Mouse (Mus musculus): ENCODE measurements around the gene Fam214a. TPM values are rescaled to one million over a fixed set of nuclear protein-coding genes. Genes with fewer than 3 reads are reported as not detected.

Gene Fam214a
- polyA plus RNA-seq, 1 experiment from 2014 or later: 12.0 TPM

DNA sequence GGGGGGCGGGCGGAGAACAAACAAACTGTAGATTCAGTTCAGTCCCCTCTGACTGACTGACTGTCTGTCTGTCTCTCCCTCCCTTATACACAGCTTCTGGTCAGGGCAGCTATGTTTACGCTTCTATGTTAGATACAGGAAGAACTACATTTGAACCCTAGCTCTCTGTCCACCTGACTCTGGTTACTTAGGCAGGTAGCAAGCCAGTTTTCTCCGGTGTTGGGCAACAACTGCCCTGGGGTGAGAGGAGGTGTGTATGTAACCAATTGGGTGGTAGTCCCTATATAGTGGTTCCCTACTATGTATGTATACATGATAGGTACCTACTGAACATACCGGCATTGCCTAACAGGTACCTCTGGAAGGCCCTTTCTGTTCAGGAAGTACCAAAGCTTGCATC is 20.1 kb downstream of the Fam214a start:
- Histone ChIP-seq H3K27me3 (replicated peaks; ENCODE audit: control insufficient read depth, insufficient read depth, low read length) (no peaks in the 10 kb centered on the region), H3K4me2 (ENCODE audit: low read depth, low read length) (no peak overlapping the region), H3K4me1 (ENCODE audit: control insufficient read depth, insufficient read depth, low read length) (peaks cover 21% of the 10 kb centered on the region), H3K27ac (replicated peaks; ENCODE audit: low read depth, low read length) (no peak overlapping the region), H3K9ac (ENCODE audit: low read depth, low read length) (no peak overlapping the region), H3K4me3 (ENCODE audit: low read depth, low read length) (no peak overlapping the region), H3K36me3 (ENCODE audit: control insufficient read depth, insufficient read depth, low read length) (no peaks in the 10 kb centered on the region), H3K9me3 (ENCODE audit: control insufficient read depth, low read length) (no peaks in the 10 kb centered on the region)
- no peak for DNase-seq (ENCODE audit: low spot score)
- 83% methylated on average over 5 of the region's 5 CpGs for WGBS
- no peak for ATAC-seq (ENCODE audit: low read depth)

DNA sequence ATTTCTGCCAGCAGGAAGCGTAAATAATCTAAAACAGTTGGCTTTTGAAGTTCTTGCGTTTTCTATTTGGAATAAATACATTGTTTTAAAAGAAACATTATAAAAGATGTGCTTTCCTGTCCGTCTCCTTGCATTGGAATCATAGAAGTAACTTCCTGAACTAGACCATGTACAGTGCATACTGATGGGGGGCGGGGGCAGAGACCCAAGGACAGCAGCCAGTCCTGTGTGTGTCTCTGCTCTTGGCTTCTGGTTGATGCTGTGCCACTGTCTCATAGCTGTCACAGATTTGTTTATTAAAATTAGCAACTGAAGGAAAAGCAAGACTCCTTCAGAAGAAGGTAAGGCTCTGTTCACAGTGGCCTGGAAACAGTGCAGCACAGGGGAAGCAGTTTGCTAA is 20.5 kb downstream of the Fam214a start:
- H3K4me1 ChIP-seq (ENCODE audit: control insufficient read depth, insufficient read depth, low read length): peaks cover 21% of the 10 kb centered on the region
- DNase-seq (ENCODE audit: low spot score) (no peak), ATAC-seq (ENCODE audit: low read depth) (no peak)
- H3K4me3 ChIP-seq (ENCODE audit: low read depth, low read length): no peak overlapping the region
- no peaks in the 10 kb centered on the region for H3K9me3 ChIP-seq (ENCODE audit: control insufficient read depth, low read length)
- H3K4me2 ChIP-seq (ENCODE audit: low read depth, low read length): no peak overlapping the region
- no peaks in the 10 kb centered on the region for H3K27me3 ChIP-seq (replicated peaks; ENCODE audit: control insufficient read depth, insufficient read depth, low read length)
- H3K36me3 ChIP-seq (ENCODE audit: control insufficient read depth, insufficient read depth, low read length): no peaks in the 10 kb centered on the region
- 76% methylated on average over 4 of the region's 4 CpGs for WGBS
- H3K9ac ChIP-seq (ENCODE audit: low read depth, low read length): no peak overlapping the region
- no peak overlapping the region for H3K27ac ChIP-seq (replicated peaks; ENCODE audit: low read depth, low read length)

DNA sequence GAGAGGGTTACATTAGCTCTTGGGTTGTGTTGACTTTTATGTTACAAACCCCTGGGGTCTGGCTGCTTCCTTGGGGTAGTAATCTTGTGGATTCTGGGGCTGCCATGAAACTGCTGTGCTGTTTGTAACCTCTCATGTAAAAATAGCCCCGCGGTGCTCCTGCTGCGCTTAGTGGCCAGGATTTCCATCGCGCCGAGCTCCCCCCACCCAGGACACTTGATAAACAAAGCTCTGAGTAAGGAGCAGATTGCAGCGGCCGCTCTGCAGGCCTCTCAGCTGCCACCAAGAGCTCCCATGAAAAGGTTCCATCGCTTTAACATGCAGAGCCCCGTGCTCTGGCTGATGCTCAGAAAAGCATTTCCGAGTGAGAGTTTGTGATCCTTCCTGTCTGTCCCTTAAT is 22.1 kb downstream of the Fam214a start:
- Histone ChIP-seq H3K4me3 (ENCODE audit: low read depth, low read length) (no peak overlapping the region), H3K9ac (ENCODE audit: low read depth, low read length) (peak overlapping the region; percentile 31; the same call in 1 of the 2 replicates), H3K36me3 (ENCODE audit: control insufficient read depth, insufficient read depth, low read length) (no peaks in the 10 kb centered on the region), H3K27ac (replicated peaks; ENCODE audit: low read depth, low read length) (peak overlapping the region; percentile 87; the same call in 1 of the 2 replicates), H3K9me3 (ENCODE audit: control insufficient read depth, low read length) (no peaks in the 10 kb centered on the region), H3K27me3 (replicated peaks; ENCODE audit: control insufficient read depth, insufficient read depth, low read length) (no peaks in the 10 kb centered on the region), H3K4me2 (ENCODE audit: low read depth, low read length) (peak overlapping the region; percentile 70), H3K4me1 (ENCODE audit: control insufficient read depth, insufficient read depth, low read length) (peaks cover 21% of the 10 kb centered on the region)
- DNase-seq (ENCODE audit: low spot score): peak; percentile 59
- ATAC-seq (ENCODE audit: low read depth): no peak
- 8% methylated on average over 11 of the region's 11 CpGs for WGBS

DNA sequence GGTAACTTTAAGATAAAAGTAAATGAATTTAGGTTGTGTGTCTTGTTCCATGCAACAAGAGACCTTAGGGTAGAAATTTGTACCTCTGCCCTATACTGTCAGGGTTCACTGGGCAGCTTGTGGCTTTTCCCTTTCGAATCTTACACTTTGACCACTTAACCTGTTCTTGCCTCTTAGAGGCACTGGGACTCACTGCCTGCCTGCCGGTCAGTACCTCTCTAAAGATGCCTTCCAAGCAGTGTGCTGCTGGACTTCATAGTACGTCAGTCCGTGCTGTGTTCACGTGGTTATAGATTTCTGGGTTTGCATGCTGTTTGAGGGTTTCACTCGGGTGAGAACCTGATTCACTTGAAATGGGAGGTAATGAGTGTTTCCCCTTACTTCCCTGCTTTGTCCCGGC is 22.7 kb downstream of the Fam214a start:
- Histone ChIP-seq H3K36me3 (ENCODE audit: control insufficient read depth, insufficient read depth, low read length) (no peaks in the 10 kb centered on the region), H3K4me1 (ENCODE audit: control insufficient read depth, insufficient read depth, low read length) (peaks cover 21% of the 10 kb centered on the region), H3K4me2 (ENCODE audit: low read depth, low read length) (peak overlapping the region; percentile 70), H3K27ac (replicated peaks; ENCODE audit: low read depth, low read length) (peak overlapping the region; percentile 87), H3K27me3 (replicated peaks; ENCODE audit: control insufficient read depth, insufficient read depth, low read length) (no peaks in the 10 kb centered on the region), H3K9me3 (ENCODE audit: control insufficient read depth, low read length) (no peaks in the 10 kb centered on the region), H3K4me3 (ENCODE audit: low read depth, low read length) (peak overlapping the region; percentile 53), H3K9ac (ENCODE audit: low read depth, low read length) (peak overlapping the region; percentile 70)
- DNase-seq (ENCODE audit: low spot score) (no peak), ATAC-seq (ENCODE audit: low read depth) (peak; percentile 48)
- 8% methylated on average over 7 of the region's 7 CpGs for WGBS

DNA sequence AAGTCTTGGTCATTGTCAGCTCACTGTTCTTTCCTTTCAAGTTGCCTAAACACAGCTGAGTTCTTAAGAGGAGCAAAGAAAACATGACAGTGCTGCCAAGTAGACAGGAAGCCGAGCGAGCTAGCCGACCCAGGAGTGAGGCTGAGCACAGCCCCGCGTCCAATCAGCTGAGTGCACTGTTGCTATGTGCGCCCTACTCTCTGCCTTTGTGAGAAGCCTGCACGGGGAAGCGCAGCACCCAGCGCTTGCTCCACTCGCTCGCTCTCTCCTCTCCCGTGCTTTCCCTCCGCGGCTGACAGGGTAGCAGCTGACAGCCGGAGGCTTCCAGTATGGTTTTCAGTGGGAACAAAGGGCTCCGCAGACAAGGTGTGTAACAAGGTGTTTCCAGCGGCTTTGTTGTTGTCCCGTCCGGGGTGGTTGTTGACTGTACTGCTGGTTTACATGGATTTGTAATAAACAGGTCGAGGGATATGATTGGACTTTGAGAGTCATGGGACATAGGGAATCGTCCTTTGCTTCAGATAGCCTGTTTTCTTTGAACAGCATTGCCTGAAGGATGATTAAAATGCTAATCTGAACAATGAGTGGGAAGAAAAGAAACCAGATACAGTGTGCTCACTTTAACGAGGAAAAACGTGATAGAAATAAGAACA is 23.4 kb downstream of the Fam214a start:
- Histone ChIP-seq H3K27ac (replicated peaks; ENCODE audit: low read depth, low read length) (peak overlapping the region; percentile 87), H3K4me3 (ENCODE audit: low read depth, low read length) (peak overlapping the region; percentile 53), H3K4me2 (ENCODE audit: low read depth, low read length) (peak overlapping the region; percentile 70), H3K27me3 (replicated peaks; ENCODE audit: control insufficient read depth, insufficient read depth, low read length) (no peaks in the 10 kb centered on the region), H3K9me3 (ENCODE audit: control insufficient read depth, low read length) (no peaks in the 10 kb centered on the region), H3K36me3 (ENCODE audit: control insufficient read depth, insufficient read depth, low read length) (no peaks in the 10 kb centered on the region), H3K9ac (ENCODE audit: low read depth, low read length) (peak overlapping the region; percentile 70), H3K4me1 (ENCODE audit: control insufficient read depth, insufficient read depth, low read length) (peaks cover 21% of the 10 kb centered on the region)
- under 1% methylated on average over 23 of the region's 23 CpGs for WGBS
- ATAC-seq (ENCODE audit: low read depth): peak; percentile 100
- peak; percentile 97 for DNase-seq (ENCODE audit: low spot score)

DNA sequence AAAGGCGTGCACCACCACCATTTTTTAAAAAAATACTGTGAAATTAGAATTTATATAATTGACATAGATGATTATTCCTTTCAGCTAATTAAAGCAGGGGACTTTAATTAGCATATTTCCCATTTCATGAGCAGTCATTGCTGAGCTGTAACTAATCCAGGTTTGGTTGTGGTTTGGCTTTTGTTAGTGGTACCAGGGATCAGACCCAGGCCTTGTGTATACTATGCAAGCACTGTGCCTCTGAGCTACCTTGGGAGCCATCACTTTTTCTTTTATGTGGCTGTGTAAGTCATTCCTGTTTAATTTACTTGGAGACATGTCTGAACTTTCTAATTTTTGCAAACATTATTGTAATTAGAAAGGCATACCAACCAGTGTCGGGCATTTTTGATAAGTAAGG is 24.6 kb downstream of the Fam214a start:
- Histone ChIP-seq H3K27me3 (replicated peaks; ENCODE audit: control insufficient read depth, insufficient read depth, low read length) (no peaks in the 10 kb centered on the region), H3K4me2 (ENCODE audit: low read depth, low read length) (peak overlapping the region; percentile 70), H3K9me3 (ENCODE audit: control insufficient read depth, low read length) (no peaks in the 10 kb centered on the region), H3K36me3 (ENCODE audit: control insufficient read depth, insufficient read depth, low read length) (no peaks in the 10 kb centered on the region), H3K4me1 (ENCODE audit: control insufficient read depth, insufficient read depth, low read length) (peaks cover 32% of the 10 kb centered on the region), H3K9ac (ENCODE audit: low read depth, low read length) (no peak overlapping the region; the same call in 1 of the 2 replicates), H3K4me3 (ENCODE audit: low read depth, low read length) (no peak overlapping the region), H3K27ac (replicated peaks; ENCODE audit: low read depth, low read length) (no peak overlapping the region)
- WGBS: 74% methylated on average over 2 of the region's 2 CpGs
- DNase-seq (ENCODE audit: low spot score) (no peak), ATAC-seq (ENCODE audit: low read depth) (no peak)

DNA sequence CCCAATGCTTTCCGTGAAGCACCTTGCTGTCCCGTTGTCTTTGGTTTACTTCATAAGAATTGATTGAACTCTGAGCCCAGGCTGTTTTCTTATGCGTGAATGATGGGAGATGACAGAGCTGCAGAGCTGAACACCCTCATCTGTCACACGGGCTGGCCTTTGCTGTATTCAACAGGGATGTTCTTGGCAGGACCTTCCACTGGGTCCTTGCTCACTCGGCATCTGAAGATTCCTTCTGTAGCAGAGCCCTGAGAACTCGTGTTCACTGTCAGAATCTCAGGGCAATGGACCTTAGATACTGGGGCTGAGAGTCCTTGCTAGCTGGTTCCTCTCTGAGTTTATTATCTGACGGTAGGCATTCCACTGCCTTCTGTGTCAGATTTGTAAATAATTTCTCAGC is 25.3 kb downstream of the Fam214a start:
- no peak overlapping the region for H3K9ac ChIP-seq (ENCODE audit: low read depth, low read length)
- H3K4me2 ChIP-seq (ENCODE audit: low read depth, low read length): no peak overlapping the region
- 71% methylated on average over 7 of the region's 7 CpGs for WGBS
- no peak for ATAC-seq (ENCODE audit: low read depth)
- H3K36me3 ChIP-seq (ENCODE audit: control insufficient read depth, insufficient read depth, low read length): no peaks in the 10 kb centered on the region
- H3K4me3 ChIP-seq (ENCODE audit: low read depth, low read length): no peak overlapping the region
- no peaks in the 10 kb centered on the region for H3K9me3 ChIP-seq (ENCODE audit: control insufficient read depth, low read length)
- H3K27me3 ChIP-seq (replicated peaks; ENCODE audit: control insufficient read depth, insufficient read depth, low read length): no peaks in the 10 kb centered on the region
- H3K27ac ChIP-seq (replicated peaks; ENCODE audit: low read depth, low read length): no peak overlapping the region
- H3K4me1 ChIP-seq (ENCODE audit: control insufficient read depth, insufficient read depth, low read length): peaks cover 31% of the 10 kb centered on the region
- no peak for DNase-seq (ENCODE audit: low spot score)

DNA sequence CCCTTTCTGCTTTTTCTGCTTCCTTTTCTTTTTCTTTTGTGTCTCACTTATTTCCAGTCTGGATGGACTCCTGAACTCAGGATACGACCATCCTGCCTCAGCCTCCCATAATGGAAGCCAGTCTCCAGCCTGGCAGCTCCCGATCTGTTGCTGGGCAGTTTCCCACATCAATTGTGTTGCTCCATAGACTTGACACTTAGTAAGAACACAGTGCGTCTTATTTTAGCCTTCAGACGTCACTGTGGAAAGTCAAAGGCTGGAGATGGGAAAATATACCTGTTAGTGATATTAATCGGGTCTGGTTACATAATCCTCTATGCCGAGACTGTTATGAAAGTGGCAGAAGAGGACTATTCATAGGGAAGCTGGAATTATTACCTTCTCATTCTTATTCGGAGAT is 26.2 kb downstream of the Fam214a start:
- whole genome bisulfite sequencing: 81% methylated on average over 7 of the region's 7 CpGs

DNA sequence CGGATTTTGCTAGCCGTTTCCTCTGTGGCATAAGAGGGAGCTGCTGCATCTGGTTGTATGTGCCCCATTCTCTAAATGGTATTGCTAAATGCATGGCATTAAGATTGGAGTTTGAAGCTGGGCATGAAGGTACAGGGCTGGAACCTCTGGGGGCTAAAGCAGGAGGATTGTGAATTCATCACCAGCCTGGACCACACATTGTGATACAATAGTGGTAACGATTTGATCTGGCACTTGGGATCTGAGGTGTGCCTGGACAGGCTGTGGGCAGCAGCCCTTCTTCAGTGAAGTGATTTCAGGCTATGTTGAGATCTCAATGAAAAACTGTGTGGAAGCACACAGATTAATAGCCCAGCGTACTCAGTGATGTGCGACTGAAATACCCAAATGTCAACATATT is 26.7 kb downstream of the Fam214a start:
- 88% methylated on average over 5 of the region's 5 CpGs for WGBS
- H3K9me3 ChIP-seq (ENCODE audit: control insufficient read depth, low read length): no peaks in the 10 kb centered on the region
- H3K27me3 ChIP-seq (replicated peaks; ENCODE audit: control insufficient read depth, insufficient read depth, low read length): no peaks in the 10 kb centered on the region
- H3K9ac ChIP-seq (ENCODE audit: low read depth, low read length): no peak overlapping the region
- H3K27ac ChIP-seq (replicated peaks; ENCODE audit: low read depth, low read length): no peak overlapping the region
- ATAC-seq (ENCODE audit: low read depth): no peak
- H3K36me3 ChIP-seq (ENCODE audit: control insufficient read depth, insufficient read depth, low read length): no peaks in the 10 kb centered on the region
- H3K4me3 ChIP-seq (ENCODE audit: low read depth, low read length): no peak overlapping the region
- DNase-seq (ENCODE audit: low spot score): no peak
- H3K4me2 ChIP-seq (ENCODE audit: low read depth, low read length): no peak overlapping the region
- peaks cover 26% of the 10 kb centered on the region for H3K4me1 ChIP-seq (ENCODE audit: control insufficient read depth, insufficient read depth, low read length)

More for the DNA sequence above, 26.2 kb downstream of the Fam214a start:
- no peak overlapping the region for H3K4me3 ChIP-seq (ENCODE audit: low read depth, low read length)
- no peak overlapping the region for H3K9ac ChIP-seq (ENCODE audit: low read depth, low read length)
- no peaks in the 10 kb centered on the region for H3K27me3 ChIP-seq (replicated peaks; ENCODE audit: control insufficient read depth, insufficient read depth, low read length)
- H3K9me3 ChIP-seq (ENCODE audit: control insufficient read depth, low read length): no peaks in the 10 kb centered on the region
- no peak for ATAC-seq (ENCODE audit: low read depth)
- no peak for DNase-seq (ENCODE audit: low spot score)
- H3K4me2 ChIP-seq (ENCODE audit: low read depth, low read length): no peak overlapping the region
- H3K27ac ChIP-seq (replicated peaks; ENCODE audit: low read depth, low read length): no peak overlapping the region
- H3K36me3 ChIP-seq (ENCODE audit: control insufficient read depth, insufficient read depth, low read length): no peaks in the 10 kb centered on the region
- H3K4me1 ChIP-seq (ENCODE audit: control insufficient read depth, insufficient read depth, low read length): peaks cover 27% of the 10 kb centered on the region
